Mouse (Mus musculus) adrenal gland, postnatal 25 days (tissue): ENCODE measurements around the gene Pou3f1. TPM values are rescaled to one million over a fixed set of nuclear protein-coding genes. Genes with fewer than 3 reads are reported as not detected.

Experiments used
- DNase-seq: peaks from one replicate; pipeline ENCODE4 v3.0.0; 2021; ENCODE audit warnings: mixed read lengths
- total RNA-seq: library from RNA; stranded (reverse); gene quantifications from 2 replicates; pipeline ENCODE4 v1.2.3, GENCODE M21; 2021

Gene Pou3f1
- total RNA-seq, 1 experiment from 2014 or later: not detected

DNA sequence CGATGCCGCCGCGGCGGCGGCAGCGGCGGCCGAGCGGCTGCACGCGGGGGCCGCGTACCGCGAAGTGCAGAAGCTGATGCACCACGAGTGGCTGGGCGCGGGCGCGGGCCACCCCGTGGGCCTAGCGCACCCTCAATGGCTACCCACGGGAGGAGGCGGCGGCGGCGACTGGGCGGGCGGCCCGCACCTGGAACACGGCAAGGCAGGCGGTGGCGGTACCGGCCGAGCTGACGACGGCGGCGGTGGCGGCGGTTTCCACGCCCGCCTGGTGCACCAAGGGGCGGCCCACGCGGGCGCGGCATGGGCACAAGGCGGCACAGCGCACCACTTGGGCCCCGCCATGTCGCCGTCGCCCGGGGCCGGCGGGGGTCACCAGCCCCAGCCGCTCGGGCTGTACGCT lies 1.2 kb downstream of the Pou3f1 start:
- DNase-seq: no peak

DNA sequence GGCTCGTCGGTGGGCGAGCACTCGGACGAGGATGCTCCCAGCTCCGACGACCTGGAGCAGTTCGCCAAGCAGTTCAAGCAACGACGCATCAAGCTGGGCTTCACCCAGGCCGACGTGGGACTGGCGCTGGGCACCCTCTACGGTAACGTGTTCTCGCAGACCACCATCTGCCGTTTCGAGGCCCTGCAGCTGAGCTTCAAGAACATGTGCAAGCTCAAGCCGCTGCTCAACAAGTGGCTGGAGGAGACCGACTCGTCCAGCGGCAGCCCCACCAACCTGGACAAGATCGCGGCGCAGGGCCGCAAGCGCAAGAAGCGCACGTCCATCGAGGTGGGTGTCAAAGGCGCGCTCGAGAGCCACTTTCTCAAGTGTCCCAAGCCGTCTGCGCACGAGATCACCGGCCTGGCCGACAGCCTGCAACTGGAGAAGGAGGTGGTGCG lies 1.8 kb downstream of the Pou3f1 start:
- no peak for DNase-seq

GRCm38 (mm10) chr4:124659251-124660217 lies 2.9 kb downstream of the Pou3f1 start:
- DNase-seq: no peak

GRCm38 (mm10) chr4:124660603-124661002 lies 4.0 kb downstream of the Pou3f1 start:
- DNase-seq: no peak

DNA sequence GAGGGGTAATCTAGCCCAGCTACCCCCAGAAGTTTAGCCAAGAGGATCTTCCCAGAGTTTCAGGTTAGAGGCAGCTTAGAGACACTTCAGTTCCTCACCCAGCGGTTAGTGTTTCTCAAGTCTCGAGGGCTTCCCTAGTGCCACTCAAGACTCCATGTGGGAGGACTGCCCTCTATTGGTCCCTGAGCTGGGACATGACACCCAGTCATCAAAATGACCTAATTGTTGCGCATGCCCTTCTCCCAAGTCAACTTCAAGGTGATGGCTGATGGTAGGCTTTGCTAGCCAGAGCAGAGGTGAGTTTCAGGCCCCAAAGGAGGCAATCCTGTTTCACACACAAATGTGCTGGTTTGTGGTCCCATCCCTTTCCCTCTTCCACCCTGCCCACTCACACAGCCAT lies 6.4 kb downstream of the Pou3f1 start:
- no peak for DNase-seq

GRCm38 (mm10) chr4:124664185-124664584 lies 7.6 kb downstream of the Pou3f1 start:
- no peak for DNase-seq

DNA sequence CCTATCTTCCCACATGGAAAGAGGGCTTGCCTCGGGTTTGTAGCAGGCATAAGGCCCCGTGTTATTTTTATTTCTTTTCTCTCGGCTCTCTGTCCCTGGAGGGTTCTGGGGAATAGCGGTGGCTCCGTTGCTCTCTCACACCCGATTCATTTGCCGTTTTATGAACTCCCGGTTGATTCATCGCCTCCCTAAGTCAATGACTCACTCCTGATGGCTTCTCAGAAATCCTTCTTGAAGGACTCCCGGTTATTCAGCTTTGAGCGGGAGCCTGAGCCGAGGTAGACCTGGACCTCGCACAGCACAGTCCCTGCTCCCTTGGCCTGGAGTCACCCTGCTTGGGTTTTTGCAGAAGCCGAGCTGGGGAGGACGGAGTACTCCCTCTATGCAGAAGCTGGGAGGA lies 8.0 kb downstream of the Pou3f1 start:
- DNase-seq: no peak

GRCm38 (mm10) chr4:124667476-124668033 lies 10.9 kb downstream of the Pou3f1 start:
- DNase-seq: no peak

DNA sequence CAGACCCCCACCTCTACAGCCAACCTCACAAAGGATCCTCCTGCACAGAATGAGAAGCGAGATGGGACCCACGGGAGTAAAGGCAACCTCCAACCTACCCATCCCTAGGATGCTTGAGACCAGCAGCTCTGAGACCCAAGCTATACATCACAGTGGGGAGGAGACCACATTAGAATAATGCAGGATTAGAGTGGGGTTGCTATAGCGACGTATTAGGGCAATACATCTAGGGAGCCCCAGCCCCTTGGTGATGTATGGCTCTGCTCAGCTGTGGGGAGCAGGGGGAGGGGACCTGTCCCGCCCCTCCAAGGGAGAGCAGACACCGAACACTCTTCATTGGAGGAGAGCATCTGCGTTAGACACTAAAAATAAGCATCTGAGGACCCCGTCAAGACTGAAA lies 11.5 kb downstream of the Pou3f1 start:
- DNase-seq: no peak

GRCm38 (mm10) chr4:124670232-124670631 lies 13.6 kb downstream of the Pou3f1 start:
- no peak for DNase-seq

GRCm38 (mm10) chr4:124671583-124671982 lies 15.0 kb downstream of the Pou3f1 start:
- no peak for DNase-seq

DNA sequence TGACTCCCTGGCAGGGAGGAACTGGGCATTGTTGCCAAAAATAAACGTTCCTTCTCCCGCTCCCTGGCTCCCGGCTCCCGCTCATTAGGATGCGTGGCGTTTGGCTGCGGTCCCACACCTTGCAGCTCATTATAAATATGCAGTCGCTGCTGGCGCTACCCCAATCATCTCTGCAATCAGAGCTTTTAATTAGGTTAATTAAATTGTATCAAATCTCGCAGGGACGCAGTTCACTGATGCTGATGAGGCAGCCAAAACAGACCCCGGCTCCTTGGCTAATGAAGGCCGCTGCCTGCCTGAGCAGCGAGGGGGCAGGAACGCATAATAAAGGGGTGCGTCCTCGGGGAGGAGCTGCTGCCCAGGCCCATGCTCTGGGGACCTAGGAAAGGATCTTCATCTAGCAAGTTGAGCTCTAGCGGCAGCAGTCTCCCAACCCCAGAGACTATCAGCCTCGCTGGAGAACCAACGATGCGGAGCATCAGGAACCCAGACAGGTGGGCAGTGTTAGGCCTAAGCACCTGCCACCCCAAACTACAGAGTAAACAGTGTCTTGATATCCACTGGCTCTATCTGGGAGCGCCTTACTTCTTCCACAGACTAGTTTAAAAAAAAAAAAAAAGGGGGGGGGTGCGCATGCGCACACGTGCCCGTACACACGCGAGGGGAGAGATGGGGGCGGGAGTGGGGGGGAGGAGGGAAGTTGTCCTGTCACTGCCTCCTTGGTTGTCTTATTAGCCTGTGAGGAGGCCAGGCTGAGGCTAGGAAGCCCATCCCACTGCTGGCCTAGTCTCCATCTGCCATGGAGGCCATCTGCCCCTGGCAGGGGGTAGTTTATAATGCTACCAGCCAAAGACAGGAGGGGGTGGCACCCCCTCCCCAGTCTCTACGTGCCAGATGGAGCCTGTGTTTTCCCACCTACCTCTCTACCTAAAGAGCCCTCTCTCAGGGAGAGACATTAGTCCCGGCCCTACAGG lies 16.0 kb downstream of the Pou3f1 start:
- no peak for DNase-seq

DNA sequence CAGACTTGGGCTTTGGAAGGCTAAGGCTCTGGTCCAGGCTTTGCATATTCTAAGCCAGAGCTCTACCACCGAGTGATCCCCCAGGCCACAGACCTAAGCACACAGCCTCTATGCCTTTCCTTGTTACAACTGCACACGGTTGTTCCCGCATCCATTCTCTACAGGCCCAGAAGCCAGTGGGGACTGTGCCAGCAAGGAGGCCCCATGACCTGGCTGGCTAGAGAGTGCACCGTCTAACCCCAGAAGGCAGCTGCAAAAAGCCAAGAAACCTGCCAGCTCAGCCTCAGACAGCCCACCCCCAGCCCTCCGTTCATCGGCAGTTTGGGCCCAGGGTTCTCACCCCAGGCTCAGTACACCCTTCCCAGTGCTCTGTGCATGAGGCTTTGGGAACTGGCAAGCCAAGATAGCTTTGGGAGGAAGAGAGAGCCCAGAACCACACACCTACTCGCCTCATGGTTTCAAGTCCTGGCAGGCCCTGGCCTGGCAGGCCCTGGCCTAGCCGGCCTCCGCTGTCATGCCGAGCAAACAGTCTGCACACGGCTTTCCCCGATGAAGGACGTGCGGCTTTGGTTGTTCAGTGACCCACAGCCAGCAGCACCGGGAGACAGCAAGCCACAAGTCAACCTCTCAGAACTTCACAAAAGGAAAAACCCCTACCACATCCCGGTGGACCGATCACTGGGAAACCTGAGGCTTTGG lies 17.9 kb downstream of the Pou3f1 start:
- DNase-seq: no peak

- peak; percentile 61 for DNase-seq
Observed at GRCm38 (mm10) chr4:124675037-124675436, 18.4 kb downstream of the Pou3f1 start.

DNA sequence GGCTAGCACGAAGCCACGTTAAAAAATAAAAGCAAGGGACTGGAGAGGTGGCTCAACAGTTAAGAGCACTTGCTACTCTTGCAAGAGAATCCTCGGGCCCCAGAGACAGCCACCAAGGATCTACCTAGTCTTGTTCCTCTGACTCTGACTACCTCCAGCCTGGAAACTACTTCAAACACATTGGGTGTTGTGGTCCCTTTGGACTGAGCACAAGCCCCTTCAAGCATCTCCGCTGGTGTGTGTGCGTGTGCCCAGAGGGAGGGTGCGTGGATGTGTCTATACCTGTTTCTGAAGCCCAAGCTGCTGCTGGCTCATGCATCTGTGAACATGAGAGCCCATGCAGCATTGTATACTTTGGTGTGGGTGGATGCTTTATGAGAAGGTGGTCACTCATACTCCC lies 19.4 kb downstream of the Pou3f1 start:
- DNase-seq: no peak

- DNase-seq: no peak
Observed at GRCm38 (mm10) chr4:124682270-124682669, 25.7 kb downstream of the Pou3f1 start.

DNA sequence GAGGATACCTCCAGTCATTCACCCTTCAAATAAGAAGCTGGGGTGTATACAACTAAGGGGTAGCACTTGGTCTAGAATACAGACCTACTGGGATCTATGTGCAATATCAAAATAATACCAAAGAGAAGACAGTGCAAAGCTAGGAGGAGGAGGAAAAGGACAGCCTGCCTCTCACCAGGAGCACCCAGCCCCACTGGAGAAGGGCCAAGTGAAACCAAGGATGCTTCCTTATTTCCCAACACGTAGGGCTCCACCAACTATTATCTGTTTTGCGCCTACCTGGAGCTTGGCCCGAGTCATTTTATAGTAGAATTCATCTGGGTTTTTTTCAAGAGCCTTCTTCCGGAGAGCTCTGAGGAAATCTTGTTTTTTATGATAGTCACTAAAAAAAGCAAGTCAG lies 26.9 kb downstream of the Pou3f1 start:
- no peak for DNase-seq

DNA sequence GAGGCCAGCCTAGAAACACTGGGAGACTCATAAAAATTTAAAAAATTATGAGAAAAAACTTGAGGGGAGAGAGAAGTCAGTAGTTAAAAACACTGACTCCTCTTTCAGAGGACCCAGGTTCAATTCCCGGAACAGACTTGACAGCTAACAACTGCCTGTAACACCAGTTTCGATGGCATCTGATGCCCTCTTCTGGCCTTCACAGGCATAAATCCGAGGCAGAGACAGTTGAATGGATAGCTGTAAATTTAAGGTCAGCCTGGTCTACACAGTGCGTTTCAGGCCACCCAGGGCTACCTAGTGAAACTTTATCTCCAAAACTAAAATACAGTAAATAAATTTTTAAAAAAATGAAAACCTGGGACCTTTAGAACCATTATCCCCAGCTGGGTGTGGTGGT lies 28.4 kb downstream of the Pou3f1 start:
- no peak for DNase-seq

GRCm38 (mm10) chr4:124685453-124685852 lies 28.8 kb downstream of the Pou3f1 start:
- no peak for DNase-seq

GRCm38 (mm10) chr4:124685897-124686402 lies 29.3 kb downstream of the Pou3f1 start:
- DNase-seq: no peak

- DNase-seq: no peak
Observed at GRCm38 (mm10) chr4:124691455-124691854, 34.8 kb downstream of the Pou3f1 start.

DNA sequence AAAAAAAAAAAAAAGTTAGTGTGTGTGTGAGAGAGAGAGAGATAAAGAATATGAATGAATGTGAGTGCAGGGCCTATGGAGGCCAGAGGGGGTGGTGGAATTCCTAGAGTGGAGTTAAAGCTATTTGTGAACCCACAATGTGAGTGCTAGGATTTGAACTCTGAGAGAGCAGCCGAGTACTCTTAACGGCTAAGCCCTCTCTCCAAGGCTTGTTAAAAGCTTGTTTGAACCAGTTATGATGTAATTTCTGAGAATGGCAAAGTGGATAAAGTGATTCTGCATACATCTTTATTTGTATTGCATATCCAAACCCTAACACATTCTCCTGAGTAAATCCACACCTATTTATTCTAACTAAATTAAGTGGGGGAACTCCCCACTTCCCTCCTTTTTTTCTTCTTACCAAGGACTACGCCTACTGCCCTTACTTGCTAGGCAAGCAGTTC lies 35.8 kb downstream of the Pou3f1 start:
- DNase-seq: no peak
